Mouse (Mus musculus) embryonic facial prominence, embryonic 13.5 days (tissue): ENCODE results near the gene Sbk3. TPM values are rescaled to one million over a fixed set of nuclear protein-coding genes. Genes with fewer than 3 reads are reported as not detected.
A peak's percentile ranks its signal among the peaks of the same experiment; 100 is the strongest.
"Not testable (repeated sequence)": the region's sequence is repeated elsewhere in the genome, so short reads cannot be mapped to it uniquely, and the experiment has no call there.

Experiments used
- ATAC-seq: fragments of 200-750 bp; cut with Nextera tagmentation; 2 replicates; pipeline ENCODE4 v1.8.0; 2017; ENCODE audit warnings: low read depth; ENCODE audit not compliant: insufficient number of reproducible peaks, insufficient read depth, low FRiP score, low TSS enrichment
- H3K27ac ChIP-seq: fragments of 300-500 bp; sonication (generic); 2 replicates; pipeline ENCODE4 v1.5.1; 2015; ENCODE audit warnings: moderate library complexity, mild to moderate bottlenecking, inconsistent platforms
- H3K27me3 ChIP-seq: fragments of 300-500 bp; sonication (generic); 2 replicates; pipeline ENCODE4 v1.6.1; 2015; ENCODE audit warnings: mild to moderate bottlenecking, inconsistent platforms
- H3K36me3 ChIP-seq: fragments of 300-500 bp; sonication (generic); 2 replicates; pipeline ENCODE4 v1.6.1; 2015; ENCODE audit warnings: mild to moderate bottlenecking, inconsistent platforms
- H3K4me1 ChIP-seq: fragments of 300-500 bp; sonication (generic); 2 replicates; pipeline ENCODE4 v1.6.1; 2015; ENCODE audit warnings: inconsistent platforms
- H3K4me2 ChIP-seq: fragments of 300-500 bp; sonication (generic); 2 replicates; pipeline ENCODE4 v1.6.1; 2015; ENCODE audit warnings: moderate library complexity, mild to moderate bottlenecking, inconsistent platforms
- H3K4me3 ChIP-seq: fragments of 300-500 bp; sonication (generic); 2 replicates; pipeline ENCODE4 v1.5.1; 2015; ENCODE audit warnings: mild to moderate bottlenecking, inconsistent platforms
- H3K9ac ChIP-seq: fragments of 300-500 bp; sonication (generic); 2 replicates; pipeline ENCODE4 v1.6.1; 2015; ENCODE audit warnings: mild to moderate bottlenecking, inconsistent platforms
- H3K9me3 ChIP-seq: fragments of 300-500 bp; sonication (generic); 2 replicates; pipeline ENCODE4 v1.6.1; 2016; ENCODE audit warnings: inconsistent platforms
- WGBS: fragments of 180-500 bp; shearing (Covaris S2); methylation state at CpG from one replicate; pipeline ENCODE4 v1.1.7; 2015; ENCODE audit warnings: mixed read lengths; 5-methylcytosine and 5-hydroxymethylcytosine counted together
- polyA plus RNA-seq: library from polyadenylated mRNA; unstranded; fragments of >200 nt; fragmentation: Nextera tagmentation; extraction: Ambion mirVana; gene quantifications from 2 replicates; pipeline ENCODE4 v1.2.1, GENCODE M21; 2015

Sbk3 gene
- polyA plus RNA-seq, 1 experiment from 2014 or later, result not detected

DNA sequence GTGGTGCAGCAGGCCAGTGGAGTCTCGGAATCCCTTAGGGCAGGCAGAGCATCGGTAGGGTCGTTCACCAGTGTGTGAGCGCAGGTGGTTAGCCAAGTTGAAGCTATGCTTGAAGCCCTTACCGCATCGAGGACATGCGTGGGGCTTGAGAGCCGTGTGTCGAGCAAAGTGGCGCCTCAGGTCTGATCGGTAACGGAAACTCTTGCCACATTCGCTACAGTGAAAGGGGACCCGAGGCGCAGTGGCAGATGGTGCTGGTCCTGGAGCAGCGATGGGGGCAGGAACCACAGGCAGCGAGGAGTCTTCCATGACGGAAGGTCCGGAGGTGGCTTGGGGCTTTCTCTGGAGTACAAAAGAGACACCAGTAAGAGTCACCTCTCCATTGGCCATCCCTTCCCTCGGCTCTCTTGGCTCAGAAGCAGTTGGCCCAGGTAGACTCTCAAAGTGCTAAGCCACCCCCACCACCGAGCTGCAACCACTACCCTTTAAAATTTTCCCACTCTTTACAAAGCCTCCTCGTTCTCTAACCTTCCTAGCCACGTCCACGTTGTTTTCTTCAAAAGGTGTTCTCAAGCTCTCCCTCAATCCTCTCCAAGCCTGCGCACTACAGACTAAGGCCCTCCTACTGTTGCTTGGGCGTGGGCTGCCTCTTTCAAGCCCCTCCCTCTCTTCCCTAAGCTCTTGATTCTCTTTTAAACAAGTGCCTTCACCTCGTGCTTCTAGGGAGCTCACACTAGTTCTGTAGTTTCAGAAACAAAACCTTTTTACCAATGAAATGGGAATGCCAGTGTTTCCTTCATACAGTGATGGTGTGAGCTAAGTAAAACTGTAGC, 41.9 kb upstream of the Sbk3 start:
- no peaks in the 10 kb centered on the region for H3K27me3 ChIP-seq
- peaks cover 10% of the 10 kb centered on the region for H3K4me1 ChIP-seq
- H3K36me3 ChIP-seq, result peaks cover 57% of the 10 kb centered on the region
- H3K27ac ChIP-seq, result no peak overlapping the region
- no peak overlapping the region for H3K9ac ChIP-seq
- H3K4me3 ChIP-seq, result peak overlapping the region; percentile 56
- no peaks in the 10 kb centered on the region for H3K9me3 ChIP-seq
- peak overlapping the region; percentile 64 for H3K4me2 ChIP-seq
- WGBS, result 93% methylated on average over 27 of the region's 27 CpGs
- no peak for ATAC-seq

- Histone ChIP-seq H3K4me2 (no peak overlapping the region), H3K9me3 (0 out of 2 replicates have a peak, but pooled peaks cover 6% of the 10 kb centered on the region), H3K36me3 (peaks cover 70% of the 10 kb centered on the region), H3K9ac (no peak overlapping the region), H3K4me3 (no peak overlapping the region), H3K4me1 (peaks cover 2% of the 10 kb centered on the region; the same call in 1 of the 2 replicates), H3K27ac (no peak overlapping the region), H3K27me3 (no peaks in the 10 kb centered on the region)
- ATAC-seq, result 0 out of 2 replicates have a peak, but pooled peaks have one; percentile 26
- 97% methylated on average over 26 of the region's 26 CpGs for WGBS
Measured at GRCm38 (mm10) chr7:5008229-5008628, 37.3 kb upstream of the Sbk3 start.

GRCm38 (mm10) chr7:5002876-5003275, 31.9 kb upstream of the Sbk3 start:
- not testable (repeated sequence) for H3K9ac ChIP-seq, H3K4me3 ChIP-seq, ATAC-seq, H3K27ac ChIP-seq, H3K4me1 ChIP-seq, H3K9me3 ChIP-seq, H3K4me2 ChIP-seq, H3K27me3 ChIP-seq
- peaks cover 19% of the 10 kb centered on the region for H3K36me3 ChIP-seq
- WGBS, result 59% methylated on average over 8 of the region's 8 CpGs

- no peaks in the 10 kb centered on the region for H3K9me3 ChIP-seq
- H3K27me3 ChIP-seq, result no peaks in the 10 kb centered on the region; the same call in 1 of the 2 replicates
- no peak overlapping the region for H3K4me2 ChIP-seq
- H3K4me3 ChIP-seq, result no peak overlapping the region
- H3K27ac ChIP-seq, result no peak overlapping the region
- ATAC-seq, result no peak
- WGBS, result 63% methylated on average over 2 of the region's 2 CpGs
- no peak overlapping the region for H3K9ac ChIP-seq
- H3K4me1 ChIP-seq, result peaks cover 13% of the 10 kb centered on the region
- no peaks in the 10 kb centered on the region for H3K36me3 ChIP-seq
Measured at GRCm38 (mm10) chr7:4999876-5000275, 28.9 kb upstream of the Sbk3 start.

DNA sequence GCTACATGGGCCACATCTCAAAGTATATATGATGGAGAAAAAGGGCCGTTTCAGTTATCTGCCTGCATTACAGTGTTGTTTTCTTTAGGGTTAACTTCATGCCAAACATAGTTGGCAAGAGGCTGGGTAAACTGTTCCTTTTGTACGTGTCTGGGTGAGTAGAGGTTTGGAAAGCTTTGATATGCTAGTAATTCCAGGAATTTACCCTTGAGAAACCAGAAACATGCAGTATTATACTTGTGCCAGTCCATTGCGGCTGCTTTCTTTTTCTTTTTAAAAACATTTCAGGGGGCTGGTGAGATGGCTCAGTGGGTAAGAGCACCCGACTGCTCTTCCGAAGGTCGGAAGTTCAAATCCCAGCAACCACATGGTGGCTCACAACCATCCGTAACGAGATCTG, 26.0 kb upstream of the Sbk3 start:
- Histone ChIP-seq H3K4me1 (peaks cover 28% of the 10 kb centered on the region), H3K27ac (peak overlapping the region; percentile 69), H3K4me2 (peak overlapping the region; percentile 81), H3K9me3 (peaks cover 15% of the 10 kb centered on the region; the same call in 1 of the 2 replicates), H3K27me3 (peaks cover 17% of the 10 kb centered on the region), H3K4me3 (peak overlapping the region; percentile 64), H3K36me3 (peaks cover 25% of the 10 kb centered on the region), H3K9ac (peak overlapping the region; percentile 92; the same call in 1 of the 2 replicates)
- no peak for ATAC-seq
- WGBS, result 49% methylated on average over 8 of the region's 8 CpGs

- peak; percentile 82 for ATAC-seq
- Histone ChIP-seq H3K36me3 (peaks cover 32% of the 10 kb centered on the region), H3K27me3 (peaks cover 17% of the 10 kb centered on the region), H3K9ac (peak within 1 kb of the TSS; percentile 92), H3K9me3 (peaks cover 21% of the 10 kb centered on the region; the same call in 1 of the 2 replicates), H3K27ac (peak within 1 kb of the TSS; percentile 69), H3K4me2 (peak within 1 kb of the TSS; percentile 81), H3K4me1 (peaks cover 28% of the 10 kb centered on the region), H3K4me3 (peak within 1 kb of the TSS; percentile 64)
- 6% methylated on average over 16 of the region's 26 CpGs for WGBS
Measured at GRCm38 (mm10) chr7:4996003-4996895, 25.3 kb upstream of the Sbk3 start, which contains the start of gene Zfp579. Gene Zfp579, minus strand, starts transcription at chr7:4996158.

GRCm38 (mm10) chr7:4995268-4996002, 24.5 kb upstream of the Sbk3 start:
- ATAC-seq, result peak; percentile 40

DNA sequence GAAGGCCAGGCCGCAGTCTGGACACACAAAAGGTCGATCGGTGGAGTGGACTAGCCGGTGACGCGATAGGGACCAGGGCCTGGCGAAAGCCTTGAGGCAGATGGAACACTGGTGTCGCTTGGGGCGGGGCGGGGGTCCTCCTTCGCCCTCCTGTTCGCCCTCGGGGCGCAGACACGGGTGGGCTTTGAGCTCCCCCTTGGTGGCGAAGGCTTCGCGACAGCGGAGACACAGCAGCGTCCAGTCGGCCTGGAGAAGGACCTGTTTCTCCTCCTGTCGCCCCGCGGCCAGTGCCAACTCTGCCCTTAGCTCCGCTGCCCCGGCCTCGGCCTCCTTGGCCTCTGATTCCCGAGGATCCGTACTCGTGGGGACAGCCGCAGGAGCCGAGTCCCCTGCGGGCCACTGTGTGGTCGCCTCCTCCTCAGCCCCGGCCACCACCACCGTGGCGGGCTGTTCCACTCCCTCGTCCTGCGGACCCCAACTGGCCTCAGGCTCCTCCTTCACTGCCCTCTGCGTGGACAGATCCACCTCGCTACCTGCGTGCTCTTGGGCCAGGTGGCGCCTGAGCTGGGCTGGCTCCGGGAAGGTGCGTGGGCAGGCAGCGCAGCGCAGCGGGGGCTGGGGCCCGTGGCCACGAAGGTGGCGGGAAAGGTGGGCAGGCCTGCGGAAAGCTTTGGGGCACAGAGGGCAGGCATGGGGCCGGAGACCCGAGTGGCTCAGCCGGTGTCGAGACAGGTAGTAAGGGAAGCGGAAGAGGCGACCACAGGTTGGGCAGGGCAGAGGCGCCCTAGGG, 23.2 kb upstream of the Sbk3 start:
- 0 out of 2 replicates have a peak overlapping the region, but pooled peaks have one; percentile 46 for H3K9ac ChIP-seq
- peaks cover 36% of the 10 kb centered on the region for H3K36me3 ChIP-seq
- peak overlapping the region; percentile 64 for H3K4me3 ChIP-seq
- no peak for ATAC-seq
- 52% methylated on average over 59 of the region's 59 CpGs for WGBS
- peak overlapping the region; percentile 81 for H3K4me2 ChIP-seq
- peaks cover 30% of the 10 kb centered on the region for H3K9me3 ChIP-seq
- H3K27me3 ChIP-seq, result peaks cover 17% of the 10 kb centered on the region
- H3K27ac ChIP-seq, result no peak overlapping the region
- peaks cover 28% of the 10 kb centered on the region for H3K4me1 ChIP-seq

More at GRCm38 (mm10) chr7:4995268-4996002, 24.5 kb upstream of the Sbk3 start:
- Histone ChIP-seq H3K4me1 (peaks cover 28% of the 10 kb centered on the region), H3K9me3 (peaks cover 29% of the 10 kb centered on the region), H3K9ac (peak overlapping the region; percentile 92), H3K27me3 (peaks cover 17% of the 10 kb centered on the region), H3K4me2 (peak overlapping the region; percentile 81), H3K27ac (peak overlapping the region; percentile 69), H3K36me3 (peaks cover 36% of the 10 kb centered on the region), H3K4me3 (peak overlapping the region; percentile 64)
- 3% methylated on average over 19 of the region's 19 CpGs for WGBS

DNA sequence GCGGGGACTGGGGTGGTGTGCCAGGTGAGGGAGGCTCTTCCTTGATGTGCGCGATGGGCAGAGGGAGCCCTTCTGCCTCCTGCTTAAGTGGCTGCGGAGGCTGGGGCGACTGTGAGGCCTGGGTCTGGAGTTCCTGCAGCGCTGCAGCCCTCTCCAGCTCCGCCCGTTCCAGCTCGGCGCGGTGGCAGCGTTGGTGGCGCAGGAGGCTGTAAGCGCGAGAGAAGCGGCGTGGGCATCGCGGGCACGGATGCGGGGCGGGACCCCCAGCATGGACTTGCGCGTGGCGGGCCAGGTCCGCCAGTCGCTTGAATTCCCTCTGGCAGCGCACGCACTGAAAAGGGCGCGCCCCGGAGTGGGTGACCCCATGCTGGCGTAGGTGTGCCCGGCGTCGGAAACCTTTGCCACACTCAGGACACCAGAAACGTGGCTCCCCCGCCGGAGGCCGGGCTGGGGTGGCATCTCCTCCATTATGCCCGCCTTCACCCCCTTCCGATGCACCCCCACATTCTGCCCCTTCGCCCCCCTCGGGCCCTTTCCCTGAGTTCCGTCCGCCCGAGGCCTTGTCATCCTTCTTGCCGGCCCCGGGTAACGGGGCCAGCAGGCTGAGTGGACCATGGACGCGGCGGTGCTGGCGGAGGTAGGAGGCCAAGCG, 22.5 kb upstream of the Sbk3 start:
- Histone ChIP-seq H3K27ac (no peak overlapping the region), H3K9ac (0 out of 2 replicates have a peak overlapping the region, but pooled peaks have one; percentile 46), H3K9me3 (peaks cover 30% of the 10 kb centered on the region), H3K4me1 (peaks cover 28% of the 10 kb centered on the region), H3K4me2 (peak overlapping the region; percentile 81), H3K27me3 (peaks cover 17% of the 10 kb centered on the region), H3K36me3 (peaks cover 36% of the 10 kb centered on the region), H3K4me3 (peak overlapping the region; percentile 64; the same call in 1 of the 2 replicates)
- WGBS, result 42% methylated on average over 55 of the region's 55 CpGs
- ATAC-seq, result no peak

DNA sequence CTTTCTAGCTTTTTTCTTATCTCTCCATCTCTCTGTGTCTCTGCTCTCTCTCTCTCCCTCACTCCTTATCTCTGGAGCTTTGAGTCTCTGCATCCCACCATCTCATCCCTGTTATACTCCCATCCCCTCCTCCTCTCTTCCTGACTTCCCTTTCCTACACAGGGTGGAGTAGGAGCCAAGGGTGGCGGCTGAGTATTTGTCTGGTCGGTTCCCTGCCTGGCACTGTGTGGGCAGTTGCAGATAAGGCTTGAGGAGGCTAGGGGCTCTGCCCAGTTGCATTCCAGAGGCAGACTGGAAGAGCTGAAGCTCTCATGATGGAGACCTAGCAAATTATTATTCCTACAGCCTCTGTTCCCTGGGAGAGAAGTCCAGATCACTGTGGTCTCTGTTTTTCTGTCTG, 17.3 kb upstream of the Sbk3 start:
- WGBS, result 71% methylated on average over 2 of the region's 2 CpGs
- H3K4me1 ChIP-seq, result no peaks in the 10 kb centered on the region; the same call in 1 of the 2 replicates

More for the DNA sequence above, 17.3 kb upstream of the Sbk3 start:
- no peak overlapping the region for H3K27ac ChIP-seq
- H3K9me3 ChIP-seq, result peaks cover 25% of the 10 kb centered on the region
- H3K27me3 ChIP-seq, result peaks cover 2% of the 10 kb centered on the region
- peaks cover 24% of the 10 kb centered on the region for H3K36me3 ChIP-seq
- H3K4me3 ChIP-seq, result no peak overlapping the region
- no peak overlapping the region for H3K4me2 ChIP-seq
- H3K9ac ChIP-seq, result no peak overlapping the region
- ATAC-seq, result no peak
